Mouse (Mus musculus): ENCODE data around the gene Cox17.

The Cox17 gene

DNA sequence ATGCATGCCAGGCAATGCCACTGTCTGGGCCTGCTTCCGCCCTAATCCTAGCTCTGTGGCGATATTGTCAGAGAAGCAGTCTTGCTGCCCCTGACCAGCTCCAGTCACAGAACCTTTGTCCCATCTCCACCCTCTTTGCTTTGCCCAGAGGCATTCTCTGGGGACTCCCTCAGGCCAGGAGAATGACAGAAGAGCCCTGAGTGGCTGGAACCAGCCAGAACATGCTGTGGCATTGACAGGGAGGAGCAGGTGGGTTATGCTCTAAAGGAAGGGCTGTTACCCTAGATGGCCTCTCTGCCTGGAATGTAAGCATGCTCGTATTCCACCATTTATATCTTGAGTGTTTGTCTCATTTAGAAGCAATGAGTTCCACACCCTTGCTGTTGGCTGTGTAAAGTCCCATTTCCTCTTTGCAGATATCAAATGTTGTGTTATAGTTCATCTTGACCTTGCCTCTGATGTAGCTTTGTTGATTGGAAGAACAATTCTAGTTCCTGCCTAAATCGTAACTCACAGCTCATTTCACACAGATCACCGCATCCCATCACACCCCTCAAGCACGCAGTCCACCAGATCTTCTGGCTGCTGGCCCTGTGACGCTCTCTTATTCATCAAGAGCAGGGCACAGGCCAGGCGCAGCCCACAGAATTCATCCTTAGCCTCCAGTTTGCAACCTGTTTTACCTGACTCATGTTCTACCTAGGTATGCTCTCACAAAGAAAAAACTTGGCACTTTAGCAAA lies 24.0 kb downstream of the Cox17 start:
- CTCF ChIA-PET: no interaction called here

DNA sequence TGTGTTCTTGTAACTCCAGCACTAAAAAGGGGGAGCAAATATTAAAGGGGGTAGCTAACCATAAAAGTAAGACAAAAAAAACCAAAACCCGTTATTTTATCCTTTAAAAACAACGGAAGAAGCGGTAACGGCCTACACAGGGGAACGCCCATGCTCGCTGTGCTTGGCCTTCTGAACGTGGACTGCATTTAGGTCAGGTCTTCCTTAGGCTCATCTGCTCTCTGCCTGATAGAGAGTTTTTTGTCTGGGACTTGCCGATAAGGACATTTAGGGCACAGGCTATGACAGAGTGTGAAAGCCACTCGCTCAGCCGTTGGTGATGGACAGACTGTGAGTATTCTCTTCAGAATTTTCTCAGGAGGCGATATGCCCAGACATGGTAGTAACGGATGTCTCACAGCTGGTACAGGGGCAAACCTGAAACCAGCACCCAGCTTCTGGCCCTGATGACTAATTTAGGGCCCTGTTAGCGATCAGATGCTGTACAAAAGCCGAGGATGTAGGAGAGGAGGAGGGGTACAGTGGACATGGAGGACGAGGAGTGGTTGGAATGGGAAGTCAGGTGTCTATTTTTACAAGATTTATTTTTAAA lies 25.0 kb downstream of the Cox17 start:
- CTCF ChIA-PET: no interaction called here

GRCm38 (mm10) chr16:38372876-38373275 lies 26.1 kb downstream of the Cox17 start:
- CTCF ChIA-PET: interaction anchor here (0.6 kb wide), 1 partner anchor 327 kb away, joined by 8 read pairs; no protein-coding TSS in a partner anchor

DNA sequence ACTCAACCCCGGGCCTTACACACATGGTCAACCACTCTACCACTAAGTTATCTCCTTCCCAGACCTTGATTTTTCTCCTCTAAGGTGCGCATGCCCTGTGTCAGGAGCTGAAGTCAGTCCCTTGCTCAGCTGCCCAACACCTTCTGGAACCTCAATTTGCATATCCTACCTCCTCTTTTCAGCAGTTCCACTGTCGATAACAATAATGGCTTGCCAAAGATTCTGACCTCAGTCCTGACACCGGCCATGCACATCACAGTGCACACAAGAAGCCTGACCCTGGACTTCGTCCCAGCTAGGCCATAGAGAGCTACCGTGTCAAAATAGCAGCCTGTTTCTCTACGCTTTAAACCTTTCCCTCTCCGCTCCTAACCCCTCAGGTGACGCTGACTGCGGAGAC lies 26.6 kb downstream of the Cox17 start:
- CTCF ChIA-PET: interaction anchor here (0.6 kb wide), 1 partner anchor 327 kb away, joined by 8 read pairs; no protein-coding TSS in a partner anchor

- CTCF ChIA-PET: no interaction called here
Measured at GRCm38 (mm10) chr16:38373941-38374340, 27.1 kb downstream of the Cox17 start.

GRCm38 (mm10) chr16:38374379-38375140 lies 27.8 kb downstream of the Cox17 start:
- CTCF ChIA-PET: no interaction called here

- CTCF ChIA-PET: interaction anchor here (0.7 kb wide), 1 partner anchor 127 kb away, joined by 5 read pairs; no protein-coding TSS in a partner anchor
Measured at GRCm38 (mm10) chr16:38375182-38375581, 28.4 kb downstream of the Cox17 start.

GRCm38 (mm10) chr16:38376163-38376840 lies 29.5 kb downstream of the Cox17 start:
- CTCF ChIA-PET: interaction anchor here (0.6 to 1.1 kb wide), 4 partner anchors 23 to 130 kb away, joined by 3 to 9 read pairs (median 4); no protein-coding TSS in a partner anchor

- CTCF ChIA-PET: interaction anchor here (0.8 to 1.1 kb wide), 3 partner anchors 23 to 107 kb away, joined by 3 to 4 read pairs (median 3); no protein-coding TSS in a partner anchor
Measured at GRCm38 (mm10) chr16:38376841-38377249, 30.1 kb downstream of the Cox17 start.

DNA sequence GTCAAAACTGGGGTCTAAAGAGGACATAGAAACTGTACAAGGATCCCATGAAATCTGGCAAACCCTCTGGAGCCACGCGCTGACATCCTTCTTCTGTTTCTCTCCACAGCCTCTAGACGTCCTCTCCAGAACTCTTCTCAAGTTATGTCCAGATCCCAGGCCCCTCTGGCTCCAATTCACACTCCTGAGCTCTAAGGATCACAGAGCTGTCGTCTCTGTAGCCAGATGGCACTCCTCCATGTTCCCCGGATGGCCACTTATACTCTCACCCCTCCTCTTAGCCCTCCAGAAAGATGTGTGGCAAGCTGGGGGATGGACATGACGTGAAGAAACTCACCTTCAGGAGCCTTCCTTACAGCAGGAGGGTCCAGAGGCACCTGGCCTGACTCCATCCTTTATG lies 30.8 kb downstream of the Cox17 start:
- CTCF ChIA-PET: no interaction called here

GRCm38 (mm10) chr16:38378591-38378990 lies 31.8 kb downstream of the Cox17 start:
- CTCF ChIA-PET: no interaction called here

DNA sequence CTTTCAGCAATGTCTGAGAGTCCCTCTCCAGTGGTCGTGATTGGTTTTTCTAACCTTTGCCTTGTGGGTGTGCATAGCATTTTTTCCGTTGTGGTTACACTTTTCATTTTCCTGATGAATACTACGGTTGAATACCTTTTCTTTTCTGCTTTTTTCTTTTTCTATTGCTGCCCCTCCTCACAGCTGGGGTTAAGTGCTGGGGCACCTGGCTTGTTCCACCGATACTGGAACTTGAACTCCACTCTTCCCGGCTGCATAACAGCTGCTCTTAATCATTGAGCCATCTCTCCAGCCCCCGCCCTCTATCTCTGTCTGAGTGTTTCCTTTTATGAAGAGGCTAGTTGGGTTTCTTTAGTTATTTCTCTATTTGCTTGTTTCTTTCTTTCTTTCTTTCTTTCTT lies 32.3 kb downstream of the Cox17 start:
- CTCF ChIA-PET: interaction anchor here (0.6 to 0.7 kb wide), 3 partner anchors 78 to 142 kb away, joined by 3 to 8 read pairs (median 6); no protein-coding TSS in a partner anchor

- CTCF ChIA-PET: interaction anchor here (0.6 to 0.7 kb wide), 3 partner anchors 78 to 142 kb away, joined by 3 to 8 read pairs (median 6); no protein-coding TSS in a partner anchor
Measured at GRCm38 (mm10) chr16:38379493-38379892, 32.7 kb downstream of the Cox17 start.

GRCm38 (mm10) chr16:38379926-38380325 lies 33.1 kb downstream of the Cox17 start:
- CTCF ChIA-PET: interaction anchor here (0.7 kb wide), 3 partner anchors 27 to 141 kb away, joined by 6 to 12 read pairs (median 8); no protein-coding TSS in a partner anchor

DNA sequence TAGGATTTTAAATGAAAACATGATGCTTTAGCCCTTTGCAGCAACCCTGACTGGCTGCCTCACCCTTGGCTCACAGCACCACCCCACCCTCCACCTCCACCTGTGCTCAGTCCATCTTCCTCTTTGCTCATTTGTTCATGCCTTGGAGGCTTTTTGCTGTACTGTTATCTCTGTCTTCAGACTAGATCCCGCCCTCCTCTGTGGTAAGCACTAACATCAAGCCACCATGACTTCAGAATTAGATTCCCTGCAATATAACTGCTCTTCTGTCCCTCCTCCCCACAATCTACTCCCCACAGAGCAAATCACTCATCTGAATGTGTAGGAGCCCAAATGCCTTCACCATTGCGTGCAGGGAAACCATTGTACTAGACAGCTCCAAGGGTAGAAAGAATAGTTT lies 36.9 kb downstream of the Cox17 start:
- CTCF ChIA-PET: no interaction called here

DNA sequence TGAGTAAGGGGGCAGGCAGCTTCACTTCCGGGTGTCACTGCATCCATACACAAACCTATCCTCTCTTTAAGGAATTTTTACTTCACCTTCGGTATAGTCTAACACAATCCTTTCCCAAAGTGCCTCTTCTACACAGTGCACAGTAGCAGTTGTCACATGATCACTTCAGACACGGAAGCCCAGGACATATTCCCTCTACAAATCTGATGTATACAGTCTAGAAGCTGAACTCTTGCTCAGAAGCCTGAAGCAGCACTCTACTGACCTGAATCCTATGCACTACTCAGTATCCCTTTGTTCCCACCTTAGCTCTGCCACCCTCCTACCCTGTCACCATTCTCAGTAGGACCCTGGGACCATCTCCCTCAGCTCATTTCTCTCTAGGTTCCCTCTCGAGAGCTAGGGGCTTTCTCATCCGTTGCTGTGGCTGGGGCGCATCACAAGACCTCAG lies 38.4 kb downstream of the Cox17 start:
- CTCF ChIA-PET: no interaction called here

- CTCF ChIA-PET: no interaction called here
Measured at GRCm38 (mm10) chr16:38385700-38386099, 38.9 kb downstream of the Cox17 start.

GRCm38 (mm10) chr16:38387389-38387788 lies 40.6 kb downstream of the Cox17 start:
- CTCF ChIA-PET: no interaction called here

- CTCF ChIA-PET: no interaction called here
Measured at GRCm38 (mm10) chr16:38388757-38389156, 42.0 kb downstream of the Cox17 start.

DNA sequence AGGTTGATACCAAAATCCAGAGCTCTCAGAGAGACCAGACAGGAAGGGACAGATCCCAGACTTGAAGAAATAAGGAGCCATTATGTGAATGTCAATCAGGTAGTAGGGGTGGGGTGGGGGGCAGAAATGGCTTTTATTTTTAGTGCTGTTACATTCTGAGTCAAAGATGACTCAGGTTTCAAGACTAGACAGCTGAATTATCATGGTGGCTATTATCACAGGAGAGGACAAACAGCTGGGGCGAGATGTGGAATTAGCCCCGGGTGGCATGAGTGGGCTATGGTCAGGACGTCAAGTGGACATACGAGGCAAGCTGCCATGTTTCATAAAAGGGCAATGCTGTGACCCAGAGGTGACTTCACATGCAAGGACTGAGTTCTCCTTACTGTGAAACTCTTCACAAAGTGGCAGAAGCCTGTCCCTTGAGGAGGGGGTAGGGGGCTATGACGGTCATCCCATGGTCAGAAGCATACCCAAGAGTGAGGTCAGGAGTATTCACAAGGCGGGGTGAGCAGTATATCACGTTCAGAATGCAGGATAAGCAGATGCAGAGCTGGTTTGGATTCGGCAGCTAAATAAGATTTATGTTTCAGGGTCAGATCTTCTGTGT lies 42.6 kb downstream of the Cox17 start:
- CTCF ChIA-PET: no interaction called here

GRCm38 (mm10) chr16:38390322-38390721 lies 43.5 kb downstream of the Cox17 start:
- CTCF ChIA-PET: no interaction called here
